Mouse (Mus musculus) NIH3T3 (cell line): ENCODE measurements around the gene Lrrc29.

Experiments used
- DNase-seq: peaks from one replicate; pipeline ENCODE4 v3.0.0-alpha.2; 2012; ENCODE audit warnings: low read depth

The Lrrc29 gene

DNA sequence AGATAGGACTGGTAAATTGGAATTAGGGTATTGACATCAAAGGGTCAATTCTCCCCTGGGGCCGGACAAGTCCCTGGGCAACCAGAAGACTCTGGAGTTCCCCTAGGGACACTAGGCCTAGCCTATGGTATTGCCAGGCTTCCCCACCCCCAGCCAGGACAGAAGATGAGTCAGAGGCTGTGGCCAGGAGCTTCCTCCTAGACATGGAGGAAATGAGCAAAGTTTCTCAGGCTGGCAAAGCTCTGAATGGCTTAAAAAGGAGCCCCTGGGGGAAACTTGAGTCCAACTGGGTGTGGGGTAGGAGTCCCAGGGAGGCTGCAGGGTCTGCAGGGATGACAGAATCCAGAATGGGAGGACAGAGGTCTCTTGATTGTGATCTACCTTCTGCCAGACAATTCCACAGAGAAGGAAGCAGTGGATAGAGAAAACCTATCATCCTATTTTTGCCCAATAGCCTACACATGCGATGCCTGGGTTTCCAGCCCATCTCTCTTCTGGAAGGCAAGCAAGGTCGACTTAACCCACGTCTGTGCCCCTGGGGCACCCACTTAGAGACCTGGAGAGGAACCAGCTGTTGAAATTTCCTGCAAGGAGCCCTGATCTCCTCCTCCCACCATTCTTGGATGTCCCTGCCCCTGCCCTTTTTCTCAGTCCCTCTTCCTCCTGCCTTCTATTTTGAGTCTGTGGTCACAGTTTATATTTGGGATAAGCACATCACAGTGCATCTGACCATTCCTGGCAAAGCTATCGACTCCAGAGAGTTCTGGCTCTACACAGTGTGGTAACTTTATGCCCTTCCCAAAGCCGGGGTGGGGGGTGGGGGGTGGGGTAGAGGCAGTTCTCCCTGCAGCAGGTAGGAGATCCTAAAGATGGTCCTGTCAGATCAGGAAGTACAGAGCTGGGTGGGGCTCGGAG lies 19.2 kb upstream of the Lrrc29 start:
- DNase-seq, result peak; percentile 76

GRCm38 (mm10) chr8:105343791-105344574 lies 17.9 kb upstream of the Lrrc29 start:
- DNase-seq, result no peak

GRCm38 (mm10) chr8:105342768-105343167 lies 16.7 kb upstream of the Lrrc29 start:
- no peak for DNase-seq

GRCm38 (mm10) chr8:105341399-105341798 lies 15.3 kb upstream of the Lrrc29 start:
- no peak for DNase-seq

- no peak for DNase-seq
Observed at GRCm38 (mm10) chr8:105339886-105340635, 14.0 kb upstream of the Lrrc29 start.

DNA sequence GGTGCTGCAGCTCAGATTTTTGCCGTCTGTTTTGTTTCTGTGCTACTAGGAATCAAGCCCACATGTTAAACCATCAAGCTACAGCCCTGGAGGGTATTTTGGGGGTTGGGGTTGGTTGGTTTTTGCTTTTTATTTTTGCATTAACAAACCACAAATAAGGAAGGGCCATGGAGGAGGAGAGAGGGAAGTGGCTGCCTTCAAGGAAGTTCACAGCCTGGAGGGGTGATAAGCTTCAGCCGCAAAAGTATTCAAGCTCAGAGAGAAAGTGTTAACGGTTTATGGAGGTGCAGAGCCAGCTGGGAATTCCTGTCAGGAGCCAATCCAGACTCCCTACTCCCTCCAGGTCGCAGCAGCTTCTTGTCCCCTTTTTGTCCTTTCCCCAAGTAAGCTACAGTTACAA lies 12.9 kb upstream of the Lrrc29 start:
- no peak for DNase-seq

- no peak for DNase-seq
Observed at GRCm38 (mm10) chr8:105336373-105337130, 10.5 kb upstream of the Lrrc29 start.

DNA sequence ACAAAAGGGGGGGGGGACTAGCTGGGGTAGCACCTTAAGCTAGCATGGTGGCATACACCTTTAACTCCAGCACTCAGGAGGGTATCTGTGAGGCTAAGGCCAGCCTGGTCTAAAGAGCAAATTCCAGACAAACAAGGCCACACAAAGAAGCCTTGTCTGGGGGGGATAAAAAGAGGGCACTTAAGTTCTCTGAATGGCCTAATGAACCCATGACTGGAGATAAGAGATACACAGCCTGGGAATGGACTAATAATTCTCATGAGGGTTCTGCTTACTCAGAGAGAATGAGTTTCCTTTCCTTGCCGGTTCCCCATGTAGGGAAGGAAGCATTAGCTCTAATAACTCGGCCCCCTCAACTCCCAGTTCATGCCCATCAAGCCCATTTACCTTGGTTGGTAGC lies 6.4 kb upstream of the Lrrc29 start:
- DNase-seq, result no peak

DNA sequence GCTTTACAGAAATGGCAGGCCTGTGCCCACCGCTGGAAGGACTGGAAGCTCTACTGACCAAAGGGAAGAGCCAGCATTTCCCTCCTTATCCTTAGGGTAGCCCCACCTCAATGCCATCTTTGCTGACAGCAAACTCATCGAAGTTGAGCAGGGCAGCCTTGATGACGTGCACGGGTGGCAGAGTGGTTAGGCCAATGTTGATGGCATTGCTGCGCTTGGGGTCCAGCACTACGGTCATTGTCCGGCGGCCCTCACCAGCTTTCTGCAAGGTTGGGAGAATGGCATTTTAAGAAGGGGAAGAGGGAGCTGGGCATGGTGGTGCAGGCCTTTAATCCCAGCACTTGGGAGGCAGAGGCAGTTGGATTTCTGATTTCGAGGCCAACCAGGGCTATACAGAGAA lies 5.9 kb upstream of the Lrrc29 start:
- DNase-seq, result no peak

DNA sequence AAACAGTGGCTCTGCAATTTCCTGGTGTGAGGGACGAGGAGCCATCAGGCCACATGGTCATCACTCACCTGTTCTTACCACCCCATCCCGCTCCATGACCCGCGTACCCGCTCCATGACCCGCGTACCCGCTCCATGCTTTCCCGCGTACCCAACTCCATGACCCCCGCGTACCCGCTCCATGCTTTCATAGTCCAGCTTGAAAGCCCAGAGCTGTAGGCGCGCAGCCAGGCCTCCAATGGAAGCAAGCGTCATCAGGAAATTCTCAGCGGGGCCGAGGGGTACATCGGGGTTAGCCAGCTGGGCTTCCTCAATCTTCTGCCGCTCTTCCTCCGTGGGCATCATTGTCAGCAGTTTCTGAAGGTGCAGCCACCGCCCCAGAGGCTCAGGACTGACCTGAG lies 5.4 kb upstream of the Lrrc29 start:
- no peak for DNase-seq

DNA sequence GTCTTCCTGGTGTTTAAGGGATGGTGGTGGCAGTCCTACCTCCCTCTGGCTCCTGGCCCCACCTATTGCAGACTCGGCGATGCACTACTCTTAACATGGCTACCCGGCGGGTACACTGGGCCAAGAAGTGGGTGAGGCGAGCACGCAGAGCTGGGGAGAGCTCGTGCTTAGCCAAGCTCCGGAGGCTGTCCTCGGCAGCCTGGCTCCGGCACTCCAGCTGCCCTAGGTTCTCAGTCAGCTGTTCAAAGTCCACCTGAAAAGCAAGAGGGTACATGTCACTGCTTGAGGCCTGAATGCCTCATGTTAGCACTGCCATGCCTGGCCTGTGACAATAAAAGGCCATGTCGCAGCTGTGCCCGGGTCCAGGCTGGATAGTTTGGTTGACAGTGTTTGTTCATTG lies 4.2 kb upstream of the Lrrc29 start:
- DNase-seq, result no peak

- DNase-seq, result no peak
Observed at GRCm38 (mm10) chr8:105326968-105327367, 890 bp upstream of the Lrrc29 start.

- DNase-seq, result peak; percentile 32
Observed at GRCm38 (mm10) chr8:105325641-105326093, 411 bp downstream of the Lrrc29 start.

- no peak for DNase-seq
Observed at GRCm38 (mm10) chr8:105323183-105323582, 2.9 kb downstream of the Lrrc29 start.

GRCm38 (mm10) chr8:105318662-105319190 lies 7.4 kb downstream of the Lrrc29 start:
- no peak for DNase-seq

GRCm38 (mm10) chr8:105317941-105318340 lies 8.1 kb downstream of the Lrrc29 start:
- no peak for DNase-seq

- no peak for DNase-seq
Observed at GRCm38 (mm10) chr8:105315073-105315769, 10.9 kb downstream of the Lrrc29 start.

- DNase-seq, result no peak
Observed at GRCm38 (mm10) chr8:105313622-105314402, 12.3 kb downstream of the Lrrc29 start.

DNA sequence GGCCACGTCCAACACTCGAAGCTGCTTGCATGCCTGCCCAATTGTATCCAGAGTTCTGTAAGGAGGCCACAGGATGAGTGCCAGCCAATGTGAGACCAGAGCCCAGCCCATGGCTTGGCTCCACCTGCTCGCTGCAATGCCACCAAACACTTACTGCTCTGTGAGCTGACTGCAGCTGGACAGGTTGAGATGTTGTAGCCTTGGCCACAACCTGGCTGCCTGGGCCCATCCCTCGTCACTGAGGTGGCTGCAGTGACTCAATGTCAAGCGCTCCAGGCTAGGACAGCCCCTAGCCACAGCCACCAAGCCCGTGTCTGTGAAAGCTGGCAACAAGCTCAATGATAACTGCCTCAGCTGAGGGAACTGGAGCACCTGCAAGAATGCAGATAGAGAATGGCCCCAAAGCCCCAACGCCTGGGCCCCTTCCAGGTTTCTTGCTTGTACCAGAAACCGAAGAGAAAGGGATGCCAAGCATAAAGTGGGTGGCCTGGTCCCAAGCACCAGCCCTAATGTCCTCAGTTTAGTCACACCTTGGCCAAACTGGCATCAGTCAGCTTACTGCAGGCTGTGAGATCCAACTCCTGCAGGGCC lies 13.1 kb downstream of the Lrrc29 start:
- DNase-seq, result no peak
